Mouse (Mus musculus) liver, embryonic 18 days (tissue): Measurements from ENCODE around the gene Catsperg1. TPM values are rescaled to one million over a fixed set of nuclear protein-coding genes. Genes with fewer than 3 reads are reported as not detected.

Experiments used
- polyA plus RNA-seq: library from polyadenylated mRNA; depleted of rRNA; stranded (reverse); fragments of >200 nt; gene quantifications from 2 replicates; pipeline ENCODE4 v1.2.3, GENCODE M21; 2012; rRNA removed

Catsperg1 gene
- polyA plus RNA-seq, result 0.68 and 1.1 TPM in 2 replicates

GRCm38 (mm10) chr7:29213675-29214082 lies at the start of gene Catsperg1:
Catsperg1 (minus strand) TSS chr7:29214035.

GRCm38 (mm10) chr7:29248261-29248841 lies 34.5 kb upstream of the Catsperg1 start, which contains the start of gene 2200002D01Rik:
2200002D01Rik (minus strand) TSS chr7:29248466.

GRCm38 (mm10) chr7:29238019-29238967 lies 24.5 kb upstream of the Catsperg1 start, which contains the start of gene Yif1b:
Yif1b (plus strand) TSS chr7:29238329.

GRCm38 (mm10) chr7:29232247-29233013 lies 18.6 kb upstream of the Catsperg1 start, which contains the start of gene Kcnk6:
Kcnk6 (minus strand) TSS chr7:29232515.

GRCm38 (mm10) chr7:29180077-29180853 lies 33.6 kb downstream of the Catsperg1 start, which contains the start of gene Psmd8:
Psmd8 (minus strand) TSS chr7:29180701.

GRCm38 (mm10) chr7:29170066-29170754 lies 43.6 kb downstream of the Catsperg1 start, which contains the start of the genes Ggn and Spred3:
Ggn (plus strand) TSS chr7:29170210.
Spred3 (minus strand) TSS chr7:29170411.

GRCm38 (mm10) chr7:29155838-29156782 lies 57.7 kb downstream of the Catsperg1 start, which contains the start of gene Fam98c:
Fam98c (minus strand) TSS chr7:29156234.

GRCm38 (mm10) chr7:29134693-29135386 lies 79.0 kb downstream of the Catsperg1 start, which contains the start of gene Rasgrp4:
Rasgrp4 (plus strand) TSS chr7:29134851.

Other genes starting within 250 kb of the Catsperg1 start
- gene Eif3k, start 232.2 kb downstream of the Catsperg1 start, polyA plus RNA-seq, result 189 and 226 TPM in 2 replicates
- 17.3 and 19.2 TPM in 2 replicates for gene Map4k1, start 232.0 kb downstream of the Catsperg1 start, polyA plus RNA-seq
- gene Ryr1, start 88.9 kb downstream of the Catsperg1 start, polyA plus RNA-seq, result 0.05 TPM in 2 replicates
- 4.9 and 7.7 TPM in 2 replicates for gene Rasgrp4, start 79.2 kb downstream of the Catsperg1 start, polyA plus RNA-seq
- gene Fam98c, start 57.8 kb downstream of the Catsperg1 start, polyA plus RNA-seq, result 7.4 and 7.7 TPM in 2 replicates
- gene Ggn, start 43.8 kb downstream of the Catsperg1 start, polyA plus RNA-seq, result 0.04 and 0.05 TPM in 2 replicates
- 0.40 and 0.65 TPM in 2 replicates for gene Spred3, start 43.6 kb downstream of the Catsperg1 start, polyA plus RNA-seq
- 104 and 110 TPM in 2 replicates for gene Psmd8, start 33.3 kb downstream of the Catsperg1 start, polyA plus RNA-seq
- gene Kcnk6, start 18.5 kb upstream of the Catsperg1 start, polyA plus RNA-seq, result 2.9 and 3.0 TPM in 2 replicates
- gene Yif1b, start 24.3 kb upstream of the Catsperg1 start, polyA plus RNA-seq, result 33.9 and 34.6 TPM in 2 replicates
- gene 2200002D01Rik, start 34.4 kb upstream of the Catsperg1 start, polyA plus RNA-seq, result 2.5 and 3.6 TPM in 2 replicates
- gene Spint2, start 67.9 kb upstream of the Catsperg1 start, polyA plus RNA-seq, result 51.2 TPM in 2 replicates
- 3.3 TPM in 2 replicates for gene Ppp1r14a, start 75.3 kb upstream of the Catsperg1 start, polyA plus RNA-seq
- 0.31 and 0.59 TPM in 2 replicates for gene Dpf1, start 89.9 kb upstream of the Catsperg1 start, polyA plus RNA-seq